Mouse (Mus musculus): ENCODE measurements around the gene Magi1.

- TF ChIP-seq POLR2A (IDR thresholded peaks at IDR 0.05; ENCODE audit: borderline replicate concordance, low read depth, low read length) (no peak), CTCF (IDR thresholded peaks at IDR 0.05; ENCODE audit: low read depth, low read length) (no peak)
Measured at GRCm38 (mm10) chr6:93727630-93728178, 556.0 kb downstream of the Magi1 start.

All from bone marrow macrophage, adult 2 months (primary cell).